ENCODE assay signal across 28 mouse cellular contexts in genomic region chr8:78018430-78019180, GRCm38 (mm10).
DNase-seq lines count a peak whose midpoint lies in the region; ATAC-seq and TF ChIP-seq lines count a peak whose summit lies in the region.
"Had no signal": no experiment of that assay in that cellular context is flagged by ENCODE, and none has a peak within 500 bp of the region (broad histone marks: within the 10 kb centered on the region; RNA-seq: fewer than 3 reads in every experiment).

No protein-coding gene starts in this region.

- ATAC-seq in forebrain, embryonic 15.5 days (replicated peaks): 0 out of 2 replicates have a peak, but pooled peaks have one; percentile 13
- 0 out of 2 replicates have a peak, but pooled peaks have one; percentile 14 for ATAC-seq in hindbrain, embryonic 16.5 days
- ATAC-seq in hindbrain, embryonic 13.5 days (ENCODE audit: low FRiP score): no peak
- ATAC-seq: CD4-positive, CD25-positive, alpha-beta regulatory T cell, adult 4 months; inflammation-experienced regulatory T-cells, adult 6 months; liver, embryonic 12.5 days had no signal

- TF ChIP-seq POLR2A in ES-Bruce4 (IDR thresholded peaks at IDR 0.05; ENCODE audit: insufficient read depth, low read length): no peak
- no peak for TF ChIP-seq POLR2A in brain, embryonic 14.5 days (IDR thresholded peaks at IDR 0.05; ENCODE audit: borderline replicate concordance, extremely low read depth, insufficient read depth, insufficient read length, poor library complexity, severe bottlenecking)

- H3K9ac ChIP-seq in forebrain, embryonic 15.5 days (replicated peaks): no peak overlapping the region
- H3K9ac ChIP-seq in hindbrain, embryonic 16.5 days (ENCODE audit: low read depth, low read length): no peak overlapping the region
- H3K9ac ChIP-seq in hindbrain, embryonic 13.5 days: no peak overlapping the region
- no peak overlapping the region for H3K9ac ChIP-seq in ES-Bruce4 (ENCODE audit: low read depth, poor library complexity, severe bottlenecking)
- H3K9ac ChIP-seq: forebrain, embryonic 12.5 days; hindbrain, embryonic 12.5 days; limb, embryonic 13.5 days; liver, embryonic 12.5 days had no signal

- no peak for TF ChIP-seq EP300 in ES-Bruce4 (IDR thresholded peaks at IDR 0.05; ENCODE audit: insufficient read depth, low read depth, low read length)

- no peaks in the 10 kb centered on the region for H3K9me3 ChIP-seq in forebrain, embryonic 15.5 days
- H3K9me3 ChIP-seq in forebrain, embryonic 10.5 days: peaks cover 9% of the 10 kb centered on the region; the same call in 1 of the 2 replicates
- no peaks in the 10 kb centered on the region for H3K9me3 ChIP-seq in hindbrain, embryonic 16.5 days (ENCODE audit: control insufficient read depth, low read length)
- H3K9me3 ChIP-seq in hindbrain, embryonic 13.5 days: no peaks in the 10 kb centered on the region
- peaks cover 21% of the 10 kb centered on the region for H3K9me3 ChIP-seq in ES-Bruce4 (replicated peaks; ENCODE audit: control insufficient read depth, insufficient read depth, low read length, poor library complexity, severe bottlenecking)
- H3K9me3 ChIP-seq: forebrain, embryonic 12.5 days; hindbrain, embryonic 12.5 days; liver, embryonic 12.5 days had no signal

- TF ChIP-seq CTCF in ES-Bruce4 (IDR thresholded peaks at IDR 0.05; ENCODE audit: low read depth, low read length): no peak
- no peak for TF ChIP-seq CTCF in brain, embryonic 14.5 days (IDR thresholded peaks at IDR 0.05; ENCODE audit: borderline replicate concordance, extremely low read depth, insufficient read depth, insufficient read length)

- H3K4me2 ChIP-seq in forebrain, embryonic 15.5 days (replicated peaks): no peak overlapping the region
- H3K4me2 ChIP-seq in hindbrain, embryonic 16.5 days (ENCODE audit: low read length): no peak overlapping the region
- H3K4me2 ChIP-seq in hindbrain, embryonic 13.5 days: no peak overlapping the region
- H3K4me2 ChIP-seq: forebrain, embryonic 12.5 days; hindbrain, embryonic 12.5 days; limb, embryonic 13.5 days; liver, embryonic 12.5 days had no signal

- DNase-seq in forebrain, embryonic 10.5 days (ENCODE audit: extremely low spot score, low spot score): no peak
- DNase-seq in brain, embryonic 14.5 days (ENCODE audit: low read depth): peak; percentile 59
- DNase-seq in B cell, adult 2 months: no peak
- no peak for DNase-seq in ovary, postnatal 36 days (ENCODE audit: low spot score)
- DNase-seq: adrenal gland, adult 2 months; cerebellum, adult 18-20 months; cerebellum, postnatal 14 days; gastrocnemius, adult 2 months; heart, postnatal 10 days; kidney, adult 2 months; layer of hippocampus, adult 9-11 months; lung, adult 18-20 months; lung, postnatal 10 days; right cerebral cortex, postnatal 14 days; thymus, adult 2 months; thymus, postnatal 4 days had no signal

- 0 out of 2 replicates have a peak, but pooled peaks cover 6% of the 10 kb centered on the region for H3K4me1 ChIP-seq in forebrain, embryonic 15.5 days
- H3K4me1 ChIP-seq in forebrain, embryonic 10.5 days: peaks cover 13% of the 10 kb centered on the region; the same call in 1 of the 2 replicates
- H3K4me1 ChIP-seq in hindbrain, embryonic 16.5 days (ENCODE audit: control insufficient read depth, insufficient read depth, low read depth, low read length): no peaks in the 10 kb centered on the region
- no peaks in the 10 kb centered on the region; the same call in 1 of the 2 replicates for H3K4me1 ChIP-seq in hindbrain, embryonic 13.5 days (replicated peaks)
- H3K4me1 ChIP-seq in ES-Bruce4 (ENCODE audit: control insufficient read depth, insufficient read depth, low read length): peaks cover 4% of the 10 kb centered on the region
- H3K4me1 ChIP-seq: liver, embryonic 12.5 days had no signal

- WGBS in forebrain, embryonic 15.5 days: 30% methylated on average over 4 of the region's 4 CpGs
- 80% methylated on average over 4 of the region's 4 CpGs for WGBS in forebrain, embryonic 10.5 days
- 44% methylated on average over 4 of the region's 4 CpGs for WGBS in hindbrain, embryonic 16.5 days
- WGBS in hindbrain, embryonic 13.5 days: 47% methylated on average over 4 of the region's 4 CpGs

- H3K27me3 ChIP-seq in forebrain, embryonic 15.5 days: no peaks in the 10 kb centered on the region
- no peaks in the 10 kb centered on the region for H3K27me3 ChIP-seq in forebrain, embryonic 10.5 days (ENCODE audit: poor library complexity, severe bottlenecking)
- H3K27me3 ChIP-seq in hindbrain, embryonic 16.5 days (replicated peaks; ENCODE audit: control insufficient read depth, insufficient read depth, low read length): no peaks in the 10 kb centered on the region
- H3K27me3 ChIP-seq in hindbrain, embryonic 13.5 days: no peaks in the 10 kb centered on the region
- no peaks in the 10 kb centered on the region; the same call in 1 of the 2 replicates for H3K27me3 ChIP-seq in ES-Bruce4 (ENCODE audit: control insufficient read depth, insufficient read depth, low read length, poor library complexity, severe bottlenecking)
- H3K27me3 ChIP-seq: forebrain, embryonic 12.5 days; hindbrain, embryonic 12.5 days; limb, embryonic 13.5 days; liver, embryonic 12.5 days had no signal

- H3K27ac ChIP-seq in forebrain, embryonic 15.5 days (replicated peaks): no peak overlapping the region
- H3K27ac ChIP-seq in forebrain, embryonic 10.5 days: no peak overlapping the region
- H3K27ac ChIP-seq in hindbrain, embryonic 16.5 days (ENCODE audit: low read depth, low read length): no peak overlapping the region
- no peak overlapping the region for H3K27ac ChIP-seq in hindbrain, embryonic 13.5 days
- H3K27ac ChIP-seq in ES-Bruce4 (ENCODE audit: insufficient read depth, low read length): 0 out of 2 replicates have a peak overlapping the region, but pooled peaks have one; percentile 28
- H3K27ac ChIP-seq: forebrain, embryonic 12.5 days; gastrocnemius, adult 2 months; hindbrain, embryonic 12.5 days; kidney, postnatal 0 days; limb, embryonic 13.5 days; liver, embryonic 12.5 days; stomach, postnatal 0 days had no signal

- no peaks in the 10 kb centered on the region for H3K36me3 ChIP-seq in forebrain, embryonic 15.5 days
- no peaks in the 10 kb centered on the region for H3K36me3 ChIP-seq in forebrain, embryonic 10.5 days (replicated peaks)
- H3K36me3 ChIP-seq in hindbrain, embryonic 16.5 days (ENCODE audit: control insufficient read depth, insufficient read depth, low read length): no peaks in the 10 kb centered on the region
- H3K36me3 ChIP-seq in hindbrain, embryonic 13.5 days: no peaks in the 10 kb centered on the region
- no peaks in the 10 kb centered on the region for H3K36me3 ChIP-seq in ES-Bruce4 (ENCODE audit: control insufficient read depth, insufficient read depth, low read length, poor library complexity, severe bottlenecking)
- H3K36me3 ChIP-seq: forebrain, embryonic 12.5 days; hindbrain, embryonic 12.5 days; limb, embryonic 13.5 days; liver, embryonic 12.5 days had no signal

- H3K4me3 ChIP-seq in forebrain, embryonic 15.5 days: no peak overlapping the region
- H3K4me3 ChIP-seq in forebrain, embryonic 10.5 days: no peak overlapping the region
- no peak overlapping the region for H3K4me3 ChIP-seq in hindbrain, embryonic 16.5 days (ENCODE audit: low read length)
- H3K4me3 ChIP-seq in hindbrain, embryonic 13.5 days: no peak overlapping the region
- no peak overlapping the region for H3K4me3 ChIP-seq in ES-Bruce4 (ENCODE audit: low read depth, low read length)
- H3K4me3 ChIP-seq: forebrain, embryonic 12.5 days; gastrocnemius, adult 2 months; hindbrain, embryonic 12.5 days; limb, embryonic 13.5 days; liver, embryonic 12.5 days had no signal
